ENCODE assay signal across 16 mouse cellular contexts in genomic region chr6:76979247-76979850, GRCm38 (mm10).
DNase-seq lines count a peak whose midpoint lies in the region; ATAC-seq and TF ChIP-seq lines count a peak whose summit lies in the region.
"Had no signal": no experiment of that assay in that cellular context is flagged by ENCODE, and none has a peak within 500 bp of the region (broad histone marks: within the 10 kb centered on the region; RNA-seq: fewer than 3 reads in every experiment).

No protein-coding gene starts in this region.

- WGBS in hindbrain, postnatal 0 days, result 68% methylated on average over 5 of the region's 5 CpGs
- 76% methylated on average over 5 of the region's 5 CpGs for WGBS in hindbrain, embryonic 13.5 days
- 55% methylated on average over 5 of the region's 5 CpGs for WGBS in lung, embryonic 14.5 days
- WGBS in lung, postnatal 0 days, result 53% methylated on average over 5 of the region's 5 CpGs

- peak; percentile 5 to 19 for DNase-seq in cerebellum, adult 18-20 months
- no peak for DNase-seq in cerebellum, adult 9-10 months
- peak; percentile 34 for DNase-seq in hindbrain, postnatal 0 days (ENCODE audit: low spot score)
- DNase-seq in lung, embryonic 14.5 days, result peak; percentile 28
- no peak for DNase-seq in lung, postnatal 0 days (ENCODE audit: low spot score)
- DNase-seq in urinary bladder, postnatal 14 days (ENCODE audit: low spot score), result peak; percentile 52
- DNase-seq in frontal cortex, postnatal 10 days (ENCODE audit: low spot score in 2 of 2), result no peak
- DNase-seq: adrenal gland, postnatal 36 days; gastrocnemius, postnatal 25 days; lung, postnatal 4 days had no signal

- no peak overlapping the region for H3K4me2 ChIP-seq in hindbrain, postnatal 0 days (ENCODE audit: low read depth, low read length)
- H3K4me2 ChIP-seq in hindbrain, embryonic 13.5 days, result no peak overlapping the region
- H3K4me2 ChIP-seq in lung, embryonic 14.5 days, result no peak overlapping the region
- H3K4me2 ChIP-seq in lung, postnatal 0 days (replicated peaks; ENCODE audit: low read depth, low read length), result no peak overlapping the region
- H3K4me2 ChIP-seq: kidney, embryonic 15.5 days; midbrain, embryonic 12.5 days had no signal

- H3K36me3 ChIP-seq in hindbrain, postnatal 0 days (ENCODE audit: insufficient read depth, low read length), result no peaks in the 10 kb centered on the region
- peaks cover 3% of the 10 kb centered on the region; the same call in 1 of the 2 replicates for H3K36me3 ChIP-seq in hindbrain, embryonic 13.5 days
- no peaks in the 10 kb centered on the region for H3K36me3 ChIP-seq in lung, embryonic 14.5 days (ENCODE audit: insufficient read depth)
- no peaks in the 10 kb centered on the region for H3K36me3 ChIP-seq in lung, postnatal 0 days (ENCODE audit: insufficient read depth, low read length)
- H3K36me3 ChIP-seq: heart, embryonic 10.5 days; kidney, embryonic 15.5 days; midbrain, embryonic 12.5 days had no signal

- no peak overlapping the region for H3K4me3 ChIP-seq in hindbrain, postnatal 0 days (ENCODE audit: low read length)
- no peak overlapping the region for H3K4me3 ChIP-seq in hindbrain, embryonic 13.5 days
- no peak overlapping the region for H3K4me3 ChIP-seq in lung, embryonic 14.5 days (ENCODE audit: low read depth, low read length)
- no peak overlapping the region for H3K4me3 ChIP-seq in lung, postnatal 0 days (ENCODE audit: low read depth, low read length)
- H3K4me3 ChIP-seq: heart, embryonic 10.5 days; kidney, embryonic 15.5 days; midbrain, embryonic 12.5 days had no signal

- TF ChIP-seq EP300 in lung, postnatal 0 days (IDR thresholded peaks at IDR 0.05), result no peak

- no peak overlapping the region for H3K27ac ChIP-seq in hindbrain, postnatal 0 days
- no peak overlapping the region for H3K27ac ChIP-seq in hindbrain, embryonic 13.5 days
- H3K27ac ChIP-seq in lung, embryonic 14.5 days (ENCODE audit: low read depth), result no peak overlapping the region
- no peak overlapping the region for H3K27ac ChIP-seq in lung, postnatal 0 days (ENCODE audit: low read length)
- H3K27ac ChIP-seq: heart, embryonic 10.5 days; kidney, embryonic 15.5 days; liver, embryonic 14.5 days; midbrain, embryonic 12.5 days had no signal

- no peak for TF ChIP-seq CTCF in hindbrain, postnatal 0 days (IDR thresholded peaks at IDR 0.05; ENCODE audit: low read depth)
- TF ChIP-seq CTCF in lung, embryonic 14.5 days (IDR thresholded peaks at IDR 0.05; ENCODE audit: low read depth), result no peak
- TF ChIP-seq CTCF in lung, postnatal 0 days (IDR thresholded peaks at IDR 0.05), result no peak

- H3K4me1 ChIP-seq in hindbrain, postnatal 0 days (ENCODE audit: insufficient read depth, low read length), result no peaks in the 10 kb centered on the region
- H3K4me1 ChIP-seq in hindbrain, embryonic 13.5 days (replicated peaks), result peaks cover 5% of the 10 kb centered on the region; the same call in 1 of the 2 replicates
- H3K4me1 ChIP-seq in lung, embryonic 14.5 days (ENCODE audit: insufficient read depth), result no peaks in the 10 kb centered on the region
- H3K4me1 ChIP-seq in lung, postnatal 0 days (ENCODE audit: insufficient read depth, low read depth, low read length), result no peaks in the 10 kb centered on the region
- H3K4me1 ChIP-seq: heart, embryonic 10.5 days; kidney, embryonic 15.5 days had no signal

- no peaks in the 10 kb centered on the region for H3K27me3 ChIP-seq in hindbrain, postnatal 0 days (ENCODE audit: insufficient read depth, low read length)
- H3K27me3 ChIP-seq in hindbrain, embryonic 13.5 days, result no peaks in the 10 kb centered on the region
- H3K27me3 ChIP-seq in lung, embryonic 14.5 days (ENCODE audit: insufficient read depth, low read length), result no peaks in the 10 kb centered on the region
- H3K27me3 ChIP-seq in lung, postnatal 0 days (replicated peaks; ENCODE audit: insufficient read depth, low read length), result no peaks in the 10 kb centered on the region
- H3K27me3 ChIP-seq: CH12.LX; kidney, embryonic 15.5 days; midbrain, embryonic 12.5 days had no signal

- no peaks in the 10 kb centered on the region for H3K9me3 ChIP-seq in hindbrain, postnatal 0 days (ENCODE audit: low read length)
- no peaks in the 10 kb centered on the region for H3K9me3 ChIP-seq in hindbrain, embryonic 13.5 days
- no peaks in the 10 kb centered on the region for H3K9me3 ChIP-seq in lung, embryonic 14.5 days (ENCODE audit: low read depth, low read length)
- no peaks in the 10 kb centered on the region for H3K9me3 ChIP-seq in lung, postnatal 0 days (ENCODE audit: low read length)
- H3K9me3 ChIP-seq: heart, embryonic 10.5 days; kidney, embryonic 15.5 days; midbrain, embryonic 12.5 days had no signal

- H3K9ac ChIP-seq in hindbrain, postnatal 0 days (replicated peaks; ENCODE audit: low read length), result no peak overlapping the region
- H3K9ac ChIP-seq in hindbrain, embryonic 13.5 days, result no peak overlapping the region
- no peak overlapping the region for H3K9ac ChIP-seq in lung, embryonic 14.5 days
- H3K9ac ChIP-seq in lung, postnatal 0 days (replicated peaks; ENCODE audit: low read depth), result no peak overlapping the region
- H3K9ac ChIP-seq: kidney, embryonic 15.5 days; liver, embryonic 14.5 days; midbrain, embryonic 12.5 days had no signal

- ATAC-seq in hindbrain, postnatal 0 days, result peak; percentile 40; the same call in 1 of the 2 replicates
- ATAC-seq in hindbrain, embryonic 13.5 days (ENCODE audit: low FRiP score), result no peak
- ATAC-seq in lung, embryonic 14.5 days (ENCODE audit: insufficient read depth), result no peak
- no peak; the same call in 1 of the 2 replicates for ATAC-seq in lung, postnatal 0 days

Comparison
In these comparisons a context has a peak if more than half of its experiments do, and no peak if none do; other contexts are left out.
1. DNase-seq: peak in cerebellum, adult 18-20 months (2 of 2), hindbrain, postnatal 0 days (single experiment), lung, embryonic 14.5 days (single experiment) and urinary bladder, postnatal 14 days (single experiment); none in cerebellum, adult 9-10 months (single experiment), lung, postnatal 0 days (single experiment) and frontal cortex, postnatal 10 days (0 of 2).